Mouse (Mus musculus): ENCODE data around the gene Ucp2. TPM values are rescaled to one million over a fixed set of nuclear protein-coding genes. Genes with fewer than 3 reads are reported as not detected.

Gene Ucp2
- total and polyA plus RNA-seq, 2 experiments = 12.2 to 45.2 TPM

DNA sequence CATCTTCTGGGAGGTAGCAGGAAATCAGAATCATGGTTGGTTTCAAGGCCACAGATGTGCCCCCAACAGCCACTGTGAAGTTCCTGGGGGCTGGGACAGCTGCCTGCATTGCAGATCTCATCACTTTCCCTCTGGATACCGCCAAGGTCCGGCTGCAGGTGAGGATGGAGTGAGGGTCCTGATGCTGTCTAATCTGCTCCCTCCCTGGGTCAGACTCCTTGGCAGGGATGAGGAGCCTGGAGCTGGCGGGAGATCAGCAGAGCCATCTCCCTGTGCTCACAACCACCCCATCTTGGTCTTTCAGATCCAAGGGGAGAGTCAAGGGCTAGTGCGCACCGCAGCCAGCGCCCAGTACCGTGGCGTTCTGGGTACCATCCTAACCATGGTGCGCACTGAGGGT lies 3.7 kb downstream of the Ucp2 start:
- Histone ChIP-seq H3K27me3 (ENCODE audit: control insufficient read depth, insufficient read depth, low read length) (no peaks in the 10 kb centered on the region), H3K4me3 (ENCODE audit: insufficient read depth, low read depth, low read length) (no peak overlapping the region), H3K27ac (replicated peaks; ENCODE audit: insufficient read depth, low read depth, low read length) (no peak overlapping the region), H3K79me2 (ENCODE audit: control insufficient read depth, insufficient read depth, low read length) (no peaks in the 10 kb centered on the region), H3K36me3 (ENCODE audit: control insufficient read depth, insufficient read depth, low read length) (no peaks in the 10 kb centered on the region), H3K9ac (ENCODE audit: low read depth, low read length) (no peak overlapping the region; the same call in 1 of the 2 replicates), H3K4me1 (ENCODE audit: control insufficient read depth, insufficient read depth, low read length) (peaks cover 11% of the 10 kb centered on the region)
- WGBS = 98% methylated on average over 9 of the region's 9 CpGs
- DNase-seq (ENCODE audit: extremely low read depth, low read depth, low spot score) = no peak
- TF ChIP-seq CTCF (IDR thresholded peaks at IDR 0.05; ENCODE audit: low read depth, low read length) (no peak), POLR2A (IDR thresholded peaks at IDR 0.05; ENCODE audit: extremely low read depth, insufficient read depth, low read length) (no peak)

DNA sequence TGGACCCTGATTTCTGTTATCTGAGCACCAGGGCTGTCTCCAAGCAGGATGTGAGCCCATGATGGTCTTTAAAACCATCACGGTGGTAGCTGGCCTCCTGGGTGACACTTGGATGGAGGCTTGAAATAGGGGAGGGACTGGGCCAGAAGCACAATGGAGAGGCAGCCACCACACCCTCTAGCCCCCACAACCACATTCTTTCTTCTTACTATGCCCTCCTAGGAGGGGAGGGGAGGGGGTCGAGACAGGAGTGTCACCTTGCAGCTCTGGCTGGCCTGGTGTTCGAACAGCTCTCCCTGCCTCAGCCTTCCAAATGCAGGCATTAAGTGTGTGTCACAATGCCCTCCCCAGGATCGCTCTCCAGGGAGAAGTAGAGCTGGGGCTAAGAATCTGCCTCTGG lies 4.3 kb downstream of the Ucp2 start:
- H3K9ac ChIP-seq (ENCODE audit: low read depth, low read length) = no peak overlapping the region
- no peak overlapping the region for H3K4me3 ChIP-seq (ENCODE audit: insufficient read depth, low read depth, low read length)
- no peak overlapping the region for H3K27ac ChIP-seq (replicated peaks; ENCODE audit: insufficient read depth, low read depth, low read length)
- peaks cover 11% of the 10 kb centered on the region for H3K4me1 ChIP-seq (ENCODE audit: control insufficient read depth, insufficient read depth, low read length)
- no peaks in the 10 kb centered on the region for H3K36me3 ChIP-seq (ENCODE audit: control insufficient read depth, insufficient read depth, low read length)
- WGBS = 78% methylated on average over 4 of the region's 4 CpGs
- H3K27me3 ChIP-seq (ENCODE audit: control insufficient read depth, insufficient read depth, low read length) = no peaks in the 10 kb centered on the region
- no peaks in the 10 kb centered on the region for H3K79me2 ChIP-seq (ENCODE audit: control insufficient read depth, insufficient read depth, low read length)
- no peak for DNase-seq (ENCODE audit: extremely low read depth, low read depth, low spot score)
- no peak for TF ChIP-seq CTCF (IDR thresholded peaks at IDR 0.05; ENCODE audit: low read depth, low read length)
- no peak for TF ChIP-seq POLR2A (IDR thresholded peaks at IDR 0.05; ENCODE audit: extremely low read depth, insufficient read depth, low read length)

DNA sequence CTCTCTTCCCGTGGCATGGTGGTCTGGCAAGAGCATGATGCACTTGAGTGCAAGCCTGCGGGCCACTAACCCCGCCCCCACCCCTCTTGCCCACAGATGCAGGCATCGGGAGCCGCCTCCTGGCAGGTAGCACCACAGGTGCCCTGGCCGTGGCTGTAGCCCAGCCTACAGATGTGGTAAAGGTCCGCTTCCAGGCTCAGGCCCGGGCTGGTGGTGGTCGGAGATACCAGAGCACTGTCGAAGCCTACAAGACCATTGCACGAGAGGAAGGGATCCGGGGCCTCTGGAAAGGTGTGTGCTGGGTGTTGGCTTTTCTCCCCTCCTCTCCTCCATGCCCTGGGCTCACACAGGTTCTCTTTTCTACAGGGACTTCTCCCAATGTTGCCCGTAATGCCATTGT lies 4.8 kb downstream of the Ucp2 start:
- TF ChIP-seq CTCF (IDR thresholded peaks at IDR 0.05; ENCODE audit: low read depth, low read length) (no peak), POLR2A (IDR thresholded peaks at IDR 0.05; ENCODE audit: extremely low read depth, insufficient read depth, low read length) (no peak)
- 95% methylated on average over 13 of the region's 13 CpGs for WGBS
- no peaks in the 10 kb centered on the region for H3K36me3 ChIP-seq (ENCODE audit: control insufficient read depth, insufficient read depth, low read length)
- H3K4me1 ChIP-seq (ENCODE audit: control insufficient read depth, insufficient read depth, low read length) = peaks cover 11% of the 10 kb centered on the region
- DNase-seq (ENCODE audit: extremely low read depth, low read depth, low spot score) = no peak
- no peak overlapping the region for H3K27ac ChIP-seq (replicated peaks; ENCODE audit: insufficient read depth, low read depth, low read length)
- no peaks in the 10 kb centered on the region for H3K27me3 ChIP-seq (ENCODE audit: control insufficient read depth, insufficient read depth, low read length)
- no peaks in the 10 kb centered on the region for H3K79me2 ChIP-seq (ENCODE audit: control insufficient read depth, insufficient read depth, low read length)
- no peak overlapping the region for H3K4me3 ChIP-seq (ENCODE audit: insufficient read depth, low read depth, low read length)
- H3K9ac ChIP-seq (ENCODE audit: low read depth, low read length) = no peak overlapping the region

DNA sequence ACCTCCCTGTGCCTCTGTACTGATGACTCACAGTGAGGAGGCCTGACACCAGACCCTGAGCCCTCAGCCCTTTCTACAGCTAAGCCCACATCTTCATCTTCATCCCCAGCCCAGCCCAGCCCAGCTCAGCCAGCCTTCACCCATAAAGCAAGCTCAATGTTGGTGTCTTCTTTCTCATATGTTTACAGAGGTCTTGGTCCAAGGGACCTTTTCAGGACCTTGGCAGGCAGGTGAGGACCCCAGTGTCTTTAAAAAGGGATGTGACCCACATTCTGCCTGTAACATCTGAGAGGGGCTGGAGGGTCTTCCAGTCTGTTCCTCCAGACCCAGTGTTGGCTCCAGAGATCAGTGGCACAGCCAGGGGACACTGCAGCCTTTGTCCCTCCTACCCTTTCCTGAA lies 6.3 kb downstream of the Ucp2 start:
- H3K36me3 ChIP-seq (ENCODE audit: control insufficient read depth, insufficient read depth, low read length) = no peaks in the 10 kb centered on the region
- H3K4me1 ChIP-seq (ENCODE audit: control insufficient read depth, insufficient read depth, low read length) = peaks cover 10% of the 10 kb centered on the region; the same call in 1 of the 2 replicates
- DNase-seq (ENCODE audit: extremely low read depth, low read depth, low spot score) = no peak
- TF ChIP-seq CTCF (IDR thresholded peaks at IDR 0.05; ENCODE audit: low read depth, low read length) (no peak), POLR2A (IDR thresholded peaks at IDR 0.05; ENCODE audit: extremely low read depth, insufficient read depth, low read length) (no peak)
- no peak overlapping the region for H3K27ac ChIP-seq (replicated peaks; ENCODE audit: insufficient read depth, low read depth, low read length)
- H3K9ac ChIP-seq (ENCODE audit: low read depth, low read length) = no peak overlapping the region
- H3K79me2 ChIP-seq (ENCODE audit: control insufficient read depth, insufficient read depth, low read length) = no peaks in the 10 kb centered on the region
- no peak overlapping the region for H3K4me3 ChIP-seq (ENCODE audit: insufficient read depth, low read depth, low read length)
- H3K27me3 ChIP-seq (ENCODE audit: control insufficient read depth, insufficient read depth, low read length) = no peaks in the 10 kb centered on the region

DNA sequence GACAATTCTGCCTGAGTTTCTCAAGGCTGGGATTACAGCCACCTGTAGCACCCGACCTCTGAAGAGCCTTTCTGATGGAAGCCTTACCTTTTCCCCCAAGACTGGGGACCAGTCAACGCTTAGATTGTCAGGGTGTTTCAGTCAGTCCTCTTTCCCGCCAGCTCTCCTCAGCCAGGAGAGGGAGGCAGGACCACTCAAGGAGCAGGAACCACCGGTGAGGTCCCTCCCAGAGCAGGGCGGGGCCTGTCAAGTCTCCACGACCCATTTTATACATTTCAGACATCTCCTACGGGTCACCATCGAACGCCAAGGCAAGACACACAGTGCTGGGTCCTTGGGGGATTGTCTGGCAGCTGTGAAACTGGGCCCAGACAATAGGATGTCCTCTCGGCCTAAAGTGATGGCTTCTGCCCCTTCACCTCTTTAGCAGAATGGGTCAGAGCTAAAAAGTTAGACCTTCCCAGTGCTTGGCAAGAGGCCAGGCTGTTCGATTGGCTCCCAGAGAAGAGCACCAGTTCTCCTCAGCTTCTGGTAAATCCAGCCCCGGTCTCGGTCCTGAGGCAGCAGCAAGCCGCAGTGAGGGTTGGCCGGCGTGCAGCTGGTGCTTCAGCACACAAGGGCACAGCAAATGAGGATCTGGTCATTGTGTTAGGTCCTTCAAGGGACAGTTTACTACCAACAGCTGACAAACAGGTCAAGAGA lies 7.3 kb downstream of the Ucp2 start:
- Histone ChIP-seq H3K27ac (replicated peaks; ENCODE audit: insufficient read depth, low read depth, low read length) (no peak overlapping the region), H3K4me1 (ENCODE audit: control insufficient read depth, insufficient read depth, low read length) (peaks cover 2% of the 10 kb centered on the region), H3K27me3 (ENCODE audit: control insufficient read depth, insufficient read depth, low read length) (no peaks in the 10 kb centered on the region), H3K9ac (ENCODE audit: low read depth, low read length) (no peak overlapping the region), H3K79me2 (ENCODE audit: control insufficient read depth, insufficient read depth, low read length) (no peaks in the 10 kb centered on the region), H3K4me3 (ENCODE audit: insufficient read depth, low read depth, low read length) (no peak overlapping the region), H3K36me3 (ENCODE audit: control insufficient read depth, insufficient read depth, low read length) (no peaks in the 10 kb centered on the region)
- WGBS = 71% methylated on average over 16 of the region's 16 CpGs
- no peak for DNase-seq (ENCODE audit: extremely low read depth, low read depth, low spot score)
- TF ChIP-seq CTCF (IDR thresholded peaks at IDR 0.05; ENCODE audit: low read depth, low read length) = no peak
- TF ChIP-seq POLR2A (IDR thresholded peaks at IDR 0.05; ENCODE audit: extremely low read depth, insufficient read depth, low read length) = no peak

DNA sequence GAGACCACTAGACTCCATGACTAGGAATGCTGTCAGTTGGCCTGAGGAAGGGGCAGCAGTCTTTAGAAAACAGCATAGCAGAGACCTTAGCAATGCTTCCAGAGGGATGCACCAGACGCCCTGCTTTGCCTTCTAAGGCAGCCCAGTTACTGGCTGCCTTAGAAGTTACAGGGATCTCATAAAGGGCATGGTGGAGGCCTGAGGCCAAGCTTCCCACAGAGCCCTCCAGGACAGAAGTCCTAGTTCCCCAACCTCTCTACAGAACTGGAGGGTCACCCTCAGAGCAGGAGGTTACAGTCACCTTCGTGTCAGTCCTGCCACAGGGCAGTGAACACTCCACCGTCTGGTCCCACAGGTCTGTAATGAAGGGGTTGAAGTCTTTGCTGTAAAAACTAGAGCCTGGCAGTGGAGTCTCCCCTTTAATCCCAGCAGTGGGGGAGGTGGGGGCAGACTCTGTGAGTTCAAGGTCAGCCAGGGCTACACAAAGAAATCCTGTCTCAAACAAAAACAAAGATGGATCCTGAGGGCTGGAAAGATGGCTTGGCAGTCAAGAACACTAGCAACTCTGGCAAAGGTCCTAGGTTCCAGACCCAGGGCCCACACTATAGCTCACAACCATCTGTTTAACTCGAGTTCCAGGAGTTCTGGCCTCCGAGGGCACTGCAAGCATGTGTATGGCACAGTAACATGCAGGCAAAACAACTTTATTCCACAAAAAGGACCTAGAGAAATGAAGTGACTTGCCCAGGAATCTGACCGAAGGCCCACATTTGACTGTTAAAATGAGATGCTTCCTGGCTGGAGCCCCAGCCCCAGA lies 8.1 kb downstream of the Ucp2 start:
- DNase-seq (ENCODE audit: extremely low read depth, low read depth, low spot score) = no peak
- no peak overlapping the region for H3K27ac ChIP-seq (replicated peaks; ENCODE audit: insufficient read depth, low read depth, low read length)
- H3K79me2 ChIP-seq (ENCODE audit: control insufficient read depth, insufficient read depth, low read length) = no peaks in the 10 kb centered on the region
- no peaks in the 10 kb centered on the region for H3K36me3 ChIP-seq (ENCODE audit: control insufficient read depth, insufficient read depth, low read length)
- H3K4me3 ChIP-seq (ENCODE audit: insufficient read depth, low read depth, low read length) = no peak overlapping the region
- 74% methylated on average over 6 of the region's 6 CpGs for WGBS
- no peaks in the 10 kb centered on the region; the same call in none of the 2 replicates for H3K4me1 ChIP-seq (ENCODE audit: control insufficient read depth, insufficient read depth, low read length)
- no peaks in the 10 kb centered on the region for H3K27me3 ChIP-seq (ENCODE audit: control insufficient read depth, insufficient read depth, low read length)
- H3K9ac ChIP-seq (ENCODE audit: low read depth, low read length) = no peak overlapping the region
- TF ChIP-seq POLR2A (IDR thresholded peaks at IDR 0.05; ENCODE audit: extremely low read depth, insufficient read depth, low read length) (no peak), CTCF (IDR thresholded peaks at IDR 0.05; ENCODE audit: low read depth, low read length) (no peak)
